Mouse (Mus musculus) regulatory T cell (primary cell): Measurements from ENCODE around the gene Aoc2.
"Not testable (repeated sequence)": the region's sequence is repeated elsewhere in the genome, so short reads cannot be mapped to it uniquely, and the experiment has no call there.

Experiments
- in situ Hi-C: fragments of 300-600 bp; cut with MboI, MseI; formaldehyde crosslinking; loops from one replicate; pipeline ENCODE4 v1.15.1; 2025; ENCODE audit warnings: high pct_unique_total_duplicates

Gene Aoc2

DNA sequence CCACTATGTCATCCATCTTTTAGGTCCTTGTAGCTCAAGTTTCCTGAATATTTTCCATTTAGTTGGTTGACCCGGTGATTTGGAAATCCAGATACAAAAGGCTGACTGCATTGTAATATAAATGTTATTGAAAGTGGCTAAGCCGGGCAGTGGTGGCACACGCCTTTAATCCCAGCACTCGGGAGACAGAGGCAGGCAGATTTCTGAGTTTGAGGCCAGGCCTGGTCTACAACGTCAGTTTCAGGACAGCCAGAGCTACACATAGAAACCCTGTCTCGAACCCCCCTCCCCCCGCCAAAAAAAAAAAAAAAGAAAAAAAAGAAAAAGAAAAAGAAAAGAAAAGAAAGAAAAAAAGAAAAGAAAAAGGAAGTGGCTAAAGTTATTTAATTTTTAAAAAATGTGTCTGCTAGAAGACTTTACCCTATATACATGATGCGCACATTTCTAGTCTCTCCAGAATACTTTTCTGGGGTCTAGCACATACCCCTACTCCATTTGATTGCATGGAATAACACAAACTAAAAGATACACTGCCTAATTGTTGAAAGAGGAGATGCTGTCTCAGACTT is 9.7 kb upstream of the Aoc2 start:
- in situ Hi-C loops = no loop called here

GRCm38 (mm10) chr11:101315665-101316500 is 9.0 kb upstream of the Aoc2 start, which contains the start of gene Psme3:
Gene Psme3, plus strand, starts transcription at chr11:101316213.
- in situ Hi-C loops = no loop called here

- in situ Hi-C loops = no loop called here
Observed at GRCm38 (mm10) chr11:101316501-101316917, 8.4 kb upstream of the Aoc2 start.

- in situ Hi-C loops = no loop called here
Observed at GRCm38 (mm10) chr11:101323609-101324008, 1.3 kb upstream of the Aoc2 start.

DNA sequence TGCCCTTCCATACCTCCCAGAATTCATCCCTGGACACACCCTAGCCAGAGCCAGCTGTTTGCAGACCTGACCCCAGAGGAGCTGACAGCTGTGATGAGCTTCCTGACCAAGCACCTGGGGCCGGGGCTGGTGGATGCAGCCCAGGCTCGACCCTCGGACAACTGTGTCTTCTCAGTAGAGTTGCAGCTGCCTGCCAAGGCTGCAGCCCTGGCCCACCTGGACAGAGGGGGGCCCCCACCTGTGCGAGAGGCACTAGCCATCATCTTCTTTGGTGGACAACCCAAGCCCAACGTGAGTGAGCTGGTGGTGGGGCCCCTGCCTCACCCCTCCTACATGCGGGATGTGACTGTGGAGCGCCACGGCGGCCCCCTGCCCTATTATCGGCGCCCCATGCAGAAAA is 338 bp downstream of the Aoc2 start:
- in situ Hi-C loops = not testable (repeated sequence)

GRCm38 (mm10) chr11:101326147-101326546 is 1.3 kb downstream of the Aoc2 start:
- in situ Hi-C loops = no loop called here

GRCm38 (mm10) chr11:101327311-101327710 is 2.4 kb downstream of the Aoc2 start:
- in situ Hi-C loops = no loop called here

- in situ Hi-C loops = no loop called here
Observed at GRCm38 (mm10) chr11:101328941-101329635, 4.2 kb downstream of the Aoc2 start.

GRCm38 (mm10) chr11:101330371-101330924 is 5.6 kb downstream of the Aoc2 start, which contains the start of gene Aoc3:
Gene Aoc3, plus strand, starts transcription at chr11:101330605.
- in situ Hi-C loops = loop anchor here (5.0 kb wide), 1 partner anchor 87 kb away; the partner anchor contains the start of gene Aarsd1

DNA sequence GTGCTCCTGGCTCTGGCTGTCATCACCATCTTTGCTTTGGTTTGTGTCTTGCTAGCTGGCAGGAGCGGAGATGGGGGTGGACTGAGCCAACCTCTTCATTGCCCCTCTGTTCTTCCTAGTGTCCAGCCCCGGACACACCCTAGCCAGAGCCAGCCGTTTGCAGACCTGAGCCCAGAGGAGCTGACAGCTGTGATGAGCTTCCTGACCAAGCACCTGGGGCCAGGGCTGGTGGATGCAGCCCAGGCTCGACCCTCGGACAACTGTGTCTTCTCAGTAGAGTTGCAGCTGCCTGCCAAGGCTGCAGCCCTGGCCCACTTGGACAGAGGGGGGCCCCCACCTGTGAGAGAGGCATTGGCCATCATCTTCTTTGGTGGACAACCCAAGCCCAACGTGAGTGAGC is 6.1 kb downstream of the Aoc2 start:
- in situ Hi-C loops = loop anchor here (5.0 kb wide), 1 partner anchor 86 kb away; the partner anchor contains the start of gene Aarsd1

DNA sequence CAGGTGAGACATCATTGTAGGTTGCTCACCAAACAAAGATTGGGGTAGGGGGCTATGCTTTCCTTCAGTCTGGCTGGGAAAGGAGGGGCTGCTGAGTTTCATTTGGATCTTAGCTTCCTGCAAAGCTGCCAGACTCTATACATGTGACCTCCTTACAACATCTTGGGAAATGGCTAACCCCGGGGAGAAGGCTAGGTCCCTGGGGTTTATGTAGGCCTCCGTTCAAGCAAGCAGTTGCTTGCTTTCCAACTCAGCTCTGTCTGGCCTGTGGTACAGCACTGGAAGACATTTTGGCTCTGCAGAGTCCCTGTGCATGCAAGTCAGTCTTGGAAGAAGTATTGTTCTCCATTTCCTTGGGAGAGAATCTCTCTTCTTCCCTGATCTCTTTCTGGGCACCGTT is 7.7 kb downstream of the Aoc2 start:
- in situ Hi-C loops = loop anchor here (5.0 kb wide), 1 partner anchor 85 kb away; the partner anchor contains the start of gene Aarsd1

GRCm38 (mm10) chr11:101334023-101334422 is 9.2 kb downstream of the Aoc2 start:
- in situ Hi-C loops = loop anchor here (5.0 kb wide), 1 partner anchor 83 kb away; the partner anchor contains the start of gene Aarsd1

- in situ Hi-C loops = loop anchor here (5.0 kb wide), 1 partner anchor 83 kb away; the partner anchor contains the start of gene Aarsd1
Observed at GRCm38 (mm10) chr11:101334516-101334915, 9.7 kb downstream of the Aoc2 start.

- in situ Hi-C loops = no loop called here
Observed at GRCm38 (mm10) chr11:101335685-101336084, 10.8 kb downstream of the Aoc2 start.

DNA sequence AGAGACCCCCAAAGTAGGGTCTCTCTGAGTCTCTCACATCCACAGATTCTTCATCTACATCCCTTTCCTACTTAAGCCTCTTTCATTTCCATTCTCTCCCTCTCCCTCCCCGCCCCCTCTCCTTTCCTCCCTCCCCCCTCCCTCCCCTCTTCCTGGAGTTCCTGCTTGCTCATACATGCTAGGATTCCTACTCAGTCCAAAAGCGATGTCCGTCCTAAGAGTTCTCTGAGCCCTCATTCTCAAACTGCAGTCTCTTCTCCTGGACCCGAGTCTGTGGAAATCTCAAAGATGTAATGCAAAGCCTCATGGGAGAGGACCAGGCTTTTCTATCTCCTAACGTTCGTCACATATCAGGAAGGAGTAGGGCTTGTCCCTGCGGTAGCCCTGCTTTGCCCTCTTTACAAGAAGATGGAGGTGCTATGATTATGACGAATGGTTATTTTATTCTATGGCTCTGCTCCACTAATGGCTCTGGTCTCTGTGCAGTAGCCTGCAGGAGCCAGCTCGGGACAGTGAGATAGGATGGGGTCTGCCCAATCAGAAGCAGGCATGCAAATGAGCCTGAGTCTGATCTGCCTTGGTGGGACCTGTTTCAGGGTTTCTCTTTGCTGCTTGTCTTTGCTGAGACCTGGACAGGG is 13.4 kb downstream of the Aoc2 start:
- in situ Hi-C loops = no loop called here

- in situ Hi-C loops = no loop called here
Observed at GRCm38 (mm10) chr11:101347083-101347775, 22.4 kb downstream of the Aoc2 start.

- in situ Hi-C loops = no loop called here
Observed at GRCm38 (mm10) chr11:101348774-101349173, 23.9 kb downstream of the Aoc2 start.

DNA sequence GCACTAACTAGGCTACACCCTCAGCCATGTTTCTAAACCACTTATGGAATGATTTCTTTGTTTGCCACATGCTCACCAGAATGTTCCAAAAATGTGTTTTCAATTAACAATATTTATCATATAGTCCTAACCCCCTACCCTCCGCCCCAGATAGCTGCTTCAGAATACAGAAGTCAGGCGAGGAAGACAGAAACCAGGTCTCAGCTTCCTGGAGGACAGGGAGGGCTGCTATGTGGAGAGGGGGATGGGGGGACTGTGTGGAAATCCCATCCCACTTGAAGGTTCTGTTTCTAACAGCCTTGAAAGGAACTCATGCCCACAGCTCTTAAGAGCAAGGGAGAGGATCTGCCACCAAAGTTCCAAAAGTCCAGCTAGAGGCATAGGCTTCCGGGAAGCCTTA is 24.4 kb downstream of the Aoc2 start:
- in situ Hi-C loops = no loop called here

DNA sequence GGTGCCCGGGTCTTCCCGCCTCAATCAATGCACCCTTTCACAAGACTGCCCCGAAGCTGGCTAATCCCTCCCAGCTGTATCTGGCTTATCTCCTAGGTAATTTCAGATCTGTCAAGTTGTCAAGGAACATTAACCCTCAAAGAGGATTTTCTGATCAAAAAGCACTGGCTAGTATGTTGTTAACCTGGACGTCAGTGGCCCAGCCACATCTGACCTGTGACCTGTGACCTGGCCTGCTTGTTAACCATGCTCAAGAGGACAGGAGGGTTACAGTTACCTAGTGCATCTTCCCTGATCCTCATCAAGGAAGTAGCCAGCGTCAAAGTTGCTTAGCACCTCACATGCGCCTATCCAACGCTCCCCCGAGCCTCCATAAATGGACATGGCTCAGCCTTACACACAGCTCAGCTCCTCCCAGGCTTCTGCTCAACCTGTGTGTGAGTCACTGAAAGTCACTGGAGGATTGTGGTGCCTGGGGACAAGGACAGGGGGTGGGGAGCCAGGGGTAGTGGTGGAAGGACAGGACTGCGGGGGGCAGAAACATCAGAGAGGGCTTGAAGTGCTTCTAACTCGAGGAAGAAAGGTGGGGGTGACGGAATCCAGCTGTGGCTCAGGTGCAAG is 26.3 kb downstream of the Aoc2 start:
- in situ Hi-C loops = no loop called here

- in situ Hi-C loops = no loop called here
Observed at GRCm38 (mm10) chr11:101351721-101352111, 26.9 kb downstream of the Aoc2 start.
